Comparison of ENCODE assay signal across 10 mouse cellular contexts in the genomic region with DNA sequence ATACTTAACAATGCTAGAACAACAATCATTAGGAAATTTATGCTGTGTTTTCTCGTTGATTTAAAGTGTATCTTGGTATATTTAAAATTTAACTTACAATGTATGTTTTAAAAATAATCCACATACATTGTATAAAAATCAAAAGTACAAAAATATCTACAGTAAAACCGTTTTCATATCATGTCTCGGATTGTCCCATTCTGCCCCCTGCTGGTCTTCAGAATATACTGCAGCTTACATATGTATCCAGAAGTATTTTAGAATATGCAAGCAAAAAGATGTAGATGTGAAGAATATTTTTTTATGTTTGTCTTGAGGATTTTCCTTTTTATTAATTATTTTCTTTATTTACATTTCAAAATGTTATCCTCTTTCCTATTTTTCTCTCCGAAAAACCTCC. TPM values are rescaled to one million over a fixed set of nuclear protein-coding genes. Genes with fewer than 3 reads are reported as not detected.
A peak's percentile ranks its signal among the peaks of the same experiment; 100 is the strongest.
DNase-seq lines count a peak whose midpoint lies in the region; ATAC-seq and TF ChIP-seq lines count a peak whose summit lies in the region.
"Had no signal": no experiment of that assay in that cellular context is flagged by ENCODE, and none has a peak within 500 bp of the region (broad histone marks: within the 10 kb centered on the region; RNA-seq: fewer than 3 reads in every experiment).

No protein-coding gene starts in this region.

- H3K36me3 ChIP-seq in lung, embryonic 14.5 days (ENCODE audit: insufficient read depth) = no peaks in the 10 kb centered on the region
- H3K36me3 ChIP-seq in forebrain, embryonic 10.5 days (replicated peaks) = no peaks in the 10 kb centered on the region
- H3K36me3 ChIP-seq: G1E; heart, embryonic 15.5 days had no signal

- peak; percentile 37 for DNase-seq in embryo, embryonic 10 days (ENCODE audit: low spot score)
- DNase-seq in embryo, embryonic 9.5 days (ENCODE audit: extremely low spot score) = no peak
- peak; percentile 75 for DNase-seq in lung, embryonic 14.5 days
- no peak for DNase-seq in lung, adult 2 months
- peak; percentile 32 for DNase-seq in c-Kit-positive CD71-negative TER-119-negative erythroid progenitor cells, embryonic 14.5 days (ENCODE audit: low read depth)
- DNase-seq in lung, postnatal 14 days = peak; percentile 39
- DNase-seq in layer of hippocampus, postnatal 10 days (ENCODE audit: low spot score in 2 of 2) = no peak
- DNase-seq in forebrain, embryonic 10.5 days (ENCODE audit: extremely low spot score, low spot score) = no peak

- ATAC-seq in lung, embryonic 14.5 days (ENCODE audit: insufficient read depth) = no peak

- TF ChIP-seq CTCF in lung, embryonic 14.5 days (IDR thresholded peaks at IDR 0.05; ENCODE audit: low read depth) = peak; percentile 70
- TF ChIP-seq CTCF in lung, adult 2 months (IDR thresholded peaks at IDR 0.05; ENCODE audit: insufficient read depth, low read length) = no peak

- H3K9me3 ChIP-seq in lung, embryonic 14.5 days (ENCODE audit: low read depth, low read length) = no peaks in the 10 kb centered on the region
- H3K9me3 ChIP-seq in forebrain, embryonic 10.5 days = no peaks in the 10 kb centered on the region
- H3K9me3 ChIP-seq: G1E; heart, embryonic 15.5 days had no signal

- no peak overlapping the region for H3K4me2 ChIP-seq in lung, embryonic 14.5 days
- H3K4me2 ChIP-seq: heart, embryonic 15.5 days had no signal

- no peak overlapping the region for H3K27ac ChIP-seq in lung, embryonic 14.5 days (ENCODE audit: low read depth)
- H3K27ac ChIP-seq in forebrain, embryonic 10.5 days = no peak overlapping the region
- H3K27ac ChIP-seq: heart, embryonic 15.5 days had no signal

- WGBS in lung, embryonic 14.5 days = 25% methylated on average over 4 of the region's 4 CpGs
- 26% methylated on average over 4 of the region's 4 CpGs for WGBS in lung, adult 2 months
- 32% methylated on average over 4 of the region's 4 CpGs for WGBS in forebrain, embryonic 10.5 days

- H3K4me1 ChIP-seq in lung, embryonic 14.5 days (ENCODE audit: insufficient read depth) = no peaks in the 10 kb centered on the region
- H3K4me1 ChIP-seq in lung, adult 2 months (ENCODE audit: control insufficient read depth, insufficient read depth, low read length) = no peaks in the 10 kb centered on the region
- no peaks in the 10 kb centered on the region for H3K4me1 ChIP-seq in forebrain, embryonic 10.5 days
- H3K4me1 ChIP-seq: heart, embryonic 15.5 days had no signal

- TF ChIP-seq POLR2A in lung, adult 2 months (IDR thresholded peaks at IDR 0.05; ENCODE audit: borderline replicate concordance, extremely low read depth, low read depth, low read length) = no peak

- H3K27me3 ChIP-seq in lung, embryonic 14.5 days (ENCODE audit: insufficient read depth, low read length) = no peaks in the 10 kb centered on the region
- no peaks in the 10 kb centered on the region for H3K27me3 ChIP-seq in forebrain, embryonic 10.5 days (ENCODE audit: poor library complexity, severe bottlenecking)
- H3K27me3 ChIP-seq: heart, embryonic 15.5 days had no signal

- no peak overlapping the region for H3K9ac ChIP-seq in lung, embryonic 14.5 days
- H3K9ac ChIP-seq: heart, embryonic 15.5 days had no signal

- no peak overlapping the region for H3K4me3 ChIP-seq in lung, embryonic 14.5 days (ENCODE audit: low read depth, low read length)
- no peak overlapping the region for H3K4me3 ChIP-seq in lung, adult 2 months (replicated peaks; ENCODE audit: extremely low read depth, low read depth, low read length)
- no peak overlapping the region for H3K4me3 ChIP-seq in forebrain, embryonic 10.5 days
- H3K4me3 ChIP-seq: heart, embryonic 15.5 days had no signal

RNA-seq across cellular contexts. Expression of a gene that starts 24.4 kb away (rescaled TPM):
- polyA plus RNA-seq in lung, embryonic 14.5 days (2014; fragmentation: Nextera tagmentation; extraction: Ambion mirVana) = 1.2 and 1.4 TPM in 2 replicates
- 3.8 and 6.1 TPM in 2 replicates for polyA plus RNA-seq in lung, adult 2 months (2012; rRNA removed)
- 1 to 10 TPM in 1 of 2 experiments, under 1 TPM in 1; 0.96 to 1.3 TPM for total RNA-seq in layer of hippocampus, postnatal 10 days (2021)
- 0.76 and 0.77 TPM in 2 replicates for polyA plus RNA-seq in forebrain, embryonic 10.5 days (2016; fragmentation: Nextera tagmentation; extraction: Ambion mirVana)

RNA-seq across cellular contexts. Expression of a gene that starts 24.5 kb away (rescaled TPM):
- 10.8 and 11.5 TPM in 2 replicates for polyA plus RNA-seq in lung, embryonic 14.5 days (2014; fragmentation: Nextera tagmentation; extraction: Ambion mirVana)
- polyA plus RNA-seq in lung, adult 2 months (2012; rRNA removed) = 10.9 and 14.7 TPM in 2 replicates
- 10 to 100 TPM; 78.6 to 82.9 TPM for total RNA-seq in layer of hippocampus, postnatal 10 days (2021)
- polyA plus RNA-seq in forebrain, embryonic 10.5 days (2016; fragmentation: Nextera tagmentation; extraction: Ambion mirVana) = 14.1 and 14.3 TPM in 2 replicates

RNA-seq across cellular contexts. Expression of a gene that starts 26.1 kb away (rescaled TPM):
- not detected in 2 replicates for polyA plus RNA-seq in lung, embryonic 14.5 days (2014; fragmentation: Nextera tagmentation; extraction: Ambion mirVana)
- polyA plus RNA-seq in lung, adult 2 months (2012; rRNA removed) = not detected in 2 replicates
- not detected for total RNA-seq in layer of hippocampus, postnatal 10 days (2021)
- polyA plus RNA-seq in forebrain, embryonic 10.5 days (2016; fragmentation: Nextera tagmentation; extraction: Ambion mirVana) = not detected in 2 replicates
- total RNA-seq: G1E had no signal
- polyA plus RNA-seq: G1E; heart, embryonic 15.5 days had no signal

RNA-seq across cellular contexts. Expression of a gene that starts 36.7 kb away (rescaled TPM):
- polyA plus RNA-seq in lung, embryonic 14.5 days (2014; fragmentation: Nextera tagmentation; extraction: Ambion mirVana) = not detected in 2 replicates
- not detected in 2 replicates for polyA plus RNA-seq in lung, adult 2 months (2012; rRNA removed)
- not detected for total RNA-seq in layer of hippocampus, postnatal 10 days (2021)
- polyA plus RNA-seq in forebrain, embryonic 10.5 days (2016; fragmentation: Nextera tagmentation; extraction: Ambion mirVana) = not detected in 2 replicates
- polyA plus RNA-seq: G1E; heart, embryonic 15.5 days had no signal

RNA-seq across cellular contexts. Expression of a gene that starts 55.0 kb away (rescaled TPM):
- 0.55 TPM in 2 replicates for polyA plus RNA-seq in lung, embryonic 14.5 days (2014; fragmentation: Nextera tagmentation; extraction: Ambion mirVana)
- polyA plus RNA-seq in lung, adult 2 months (2012; rRNA removed) = 0.70 and 1.0 TPM in 2 replicates
- total RNA-seq in layer of hippocampus, postnatal 10 days (2021) = 1 to 10 TPM; 3.1 to 3.2 TPM
- 1.9 and 2.1 TPM in 2 replicates for polyA plus RNA-seq in forebrain, embryonic 10.5 days (2016; fragmentation: Nextera tagmentation; extraction: Ambion mirVana)

Comparison
In these comparisons a context has a peak if more than half of its experiments do, and no peak if none do; other contexts are left out.
1. DNase-seq: peak in embryo, embryonic 10 days (single experiment), lung, embryonic 14.5 days (single experiment), c-Kit-positive CD71-negative TER-119-negative erythroid progenitor cells, embryonic 14.5 days (single experiment) and lung, postnatal 14 days (single experiment); none in embryo, embryonic 9.5 days (single experiment), lung, adult 2 months (single experiment), layer of hippocampus, postnatal 10 days (0 of 2) and forebrain, embryonic 10.5 days (single experiment).